Mouse (Mus musculus) adipocyte (in vitro differentiated cells): ENCODE results near the gene Gpr132.

Experiments used
- DNase-seq: peaks from one replicate; pipeline ENCODE4 v3.0.0-alpha.2; 2016; ENCODE audit warnings: low spot score

Gpr132 gene

GRCm38 (mm10) chr12:112868178-112869087 is at the start of gene Gpr132:
Gpr132 (minus strand) TSS chr12:112868228.
- no peak for DNase-seq

- DNase-seq: no peak
Measured at GRCm38 (mm10) chr12:112917486-112917885, 49.5 kb upstream of the Gpr132 start.

GRCm38 (mm10) chr12:112916698-112917400 is 48.8 kb upstream of the Gpr132 start:
- no peak for DNase-seq

GRCm38 (mm10) chr12:112915587-112915986 is 47.6 kb upstream of the Gpr132 start:
- no peak for DNase-seq

GRCm38 (mm10) chr12:112914527-112914926 is 46.5 kb upstream of the Gpr132 start:
- DNase-seq: no peak

GRCm38 (mm10) chr12:112912951-112913745 is 45.1 kb upstream of the Gpr132 start:
- DNase-seq: no peak

- no peak for DNase-seq
Measured at GRCm38 (mm10) chr12:112911701-112912100, 43.7 kb upstream of the Gpr132 start.

GRCm38 (mm10) chr12:112908991-112909390 is 41.0 kb upstream of the Gpr132 start:
- DNase-seq: no peak

GRCm38 (mm10) chr12:112905001-112905400 is 37.0 kb upstream of the Gpr132 start:
- DNase-seq: no peak

GRCm38 (mm10) chr12:112903941-112904340 is 35.9 kb upstream of the Gpr132 start:
- DNase-seq: no peak

- no peak for DNase-seq
Measured at GRCm38 (mm10) chr12:112900641-112901040, 32.6 kb upstream of the Gpr132 start.

GRCm38 (mm10) chr12:112898960-112899359 is 30.9 kb upstream of the Gpr132 start:
- no peak for DNase-seq

- DNase-seq: no peak
Measured at GRCm38 (mm10) chr12:112898351-112898750, 30.3 kb upstream of the Gpr132 start.

- no peak for DNase-seq
Measured at GRCm38 (mm10) chr12:112897522-112898212, 29.6 kb upstream of the Gpr132 start.

GRCm38 (mm10) chr12:112894969-112895368 is 26.9 kb upstream of the Gpr132 start:
- DNase-seq: no peak

- peak; percentile 60 for DNase-seq
Measured at GRCm38 (mm10) chr12:112894303-112894884, 26.4 kb upstream of the Gpr132 start.

- DNase-seq: no peak
Measured at GRCm38 (mm10) chr12:112885465-112885864, 17.4 kb upstream of the Gpr132 start.

GRCm38 (mm10) chr12:112881301-112881815 is 13.3 kb upstream of the Gpr132 start:
- peak; percentile 39 for DNase-seq

- no peak for DNase-seq
Measured at GRCm38 (mm10) chr12:112880661-112881060, 12.6 kb upstream of the Gpr132 start.

GRCm38 (mm10) chr12:112879731-112880130 is 11.7 kb upstream of the Gpr132 start:
- no peak for DNase-seq

GRCm38 (mm10) chr12:112877607-112878020 is 9.6 kb upstream of the Gpr132 start:
- DNase-seq: no peak
